Mouse (Mus musculus) CD4-positive, CD25-positive, alpha-beta regulatory T cell, adult 2 months (primary cell): ENCODE data around the gene Fabp6.

Experiments
- DNase-seq: peaks from one replicate; pipeline ENCODE4 v3.0.0-alpha.2; 2012; ENCODE audit warnings: low read depth, low spot score

Fabp6 gene

DNA sequence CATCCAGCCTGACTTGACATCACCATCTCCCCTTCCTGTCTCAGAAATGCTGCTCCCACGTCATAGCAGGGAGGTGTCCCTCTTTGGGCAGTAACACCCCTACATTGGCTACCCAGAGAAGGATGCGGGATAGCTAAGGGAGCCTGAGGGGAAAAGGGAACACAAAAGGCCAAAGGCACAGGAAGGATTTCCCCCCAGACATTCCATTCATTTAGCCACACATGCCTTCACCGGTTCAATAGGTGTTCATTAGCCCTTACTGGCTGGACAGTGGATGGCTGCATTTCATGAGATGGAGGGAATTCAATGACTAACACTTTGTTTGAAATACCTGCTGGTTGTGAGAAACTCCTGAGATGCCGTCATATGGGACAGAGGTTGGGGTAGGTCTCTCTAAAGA, 54.7 kb downstream of the Fabp6 start:
- no peak for DNase-seq
